Mouse (Mus musculus) liver, adult 2 months (tissue): ENCODE results near the gene Kif22.

Source experiments
- CTCF ChIP-seq: fragments of 200-500 bp; IDR thresholded peaks from 2 replicates; pipeline ENCODE4 v1.5.1; 2011; ENCODE audit warnings: low read depth, low read length, control low read depth
- POLR2A ChIP-seq: fragments of 200-500 bp; IDR thresholded peaks from 2 replicates; pipeline ENCODE4 v1.6.1; 2011; ENCODE audit warnings: low read length, control low read depth; ENCODE audit not compliant: insufficient read depth; ENCODE audit errors: extremely low read depth

DNA sequence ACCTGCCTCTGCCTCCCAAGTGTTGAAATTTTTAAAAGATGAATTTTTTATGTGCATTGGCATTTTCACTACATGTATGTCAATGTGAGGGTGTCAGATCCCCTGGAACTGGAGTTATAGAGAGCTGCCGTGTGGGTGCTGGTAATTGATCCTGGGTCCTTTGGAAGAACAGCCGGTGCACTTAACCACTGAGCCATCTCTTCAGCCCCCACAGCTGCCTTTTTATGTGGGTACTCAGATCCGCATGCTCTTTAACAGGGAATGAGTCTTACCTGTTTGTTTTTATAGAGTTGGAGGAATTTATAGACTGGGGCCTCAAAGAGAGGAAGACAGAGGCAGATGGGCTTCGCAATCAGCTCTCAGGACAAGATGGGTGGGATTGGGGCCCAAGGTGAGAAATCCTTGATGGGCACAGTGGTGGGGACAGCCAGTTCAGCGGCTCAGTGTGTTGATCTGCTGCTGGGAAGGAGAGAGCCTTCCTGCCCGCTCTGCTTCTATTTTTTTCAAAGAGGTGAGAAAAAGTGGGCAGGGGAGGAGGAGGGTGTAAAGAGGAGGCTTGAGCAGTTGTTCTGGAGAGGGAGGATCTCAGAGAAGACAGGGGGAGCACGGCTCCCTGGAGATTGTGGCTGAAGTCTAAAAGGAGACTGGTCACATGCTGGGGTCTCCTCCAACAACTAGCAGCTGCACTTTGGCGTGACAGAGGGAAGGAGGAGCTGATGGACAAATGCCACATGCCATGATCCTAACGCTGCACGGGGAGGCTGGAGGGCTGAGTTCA lies 57.4 kb downstream of the Kif22 start:
- TF ChIP-seq POLR2A, result no peak
- TF ChIP-seq CTCF, result no peak
